Mouse (Mus musculus): ENCODE data around the gene Crk.
"Not testable (repeated sequence)": the region's sequence is repeated elsewhere in the genome, so short reads cannot be mapped to it uniquely, and the experiment has no call there.

DNA sequence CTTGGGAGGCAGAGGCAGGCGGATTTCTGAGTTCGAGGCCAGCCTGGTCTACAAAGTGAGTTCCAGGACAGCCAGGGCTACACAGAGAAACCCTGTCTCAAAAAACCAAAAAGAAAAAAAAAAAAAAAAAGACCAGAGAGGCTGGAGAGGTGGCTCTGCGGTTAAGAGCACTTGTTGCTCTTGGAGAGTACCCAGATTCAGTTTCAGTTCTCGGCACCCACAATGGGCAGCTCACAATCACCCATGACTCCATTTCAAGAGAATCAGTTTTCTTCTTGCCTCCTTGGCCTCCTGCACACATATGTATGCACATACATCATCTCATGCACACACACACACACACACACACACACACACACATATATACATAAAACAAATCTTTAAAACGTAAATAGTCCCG is 48.6 kb downstream of the Crk start:
- TF ChIP-seq CTCF, EP300 (IDR thresholded peaks at IDR 0.05; ENCODE audit: low read depth): not testable (repeated sequence)

Data from liver, embryonic 14.5 days (tissue).